Mouse (Mus musculus) forebrain, postnatal 0 days (tissue): ENCODE measurements around the gene Fam213b. TPM values are rescaled to one million over a fixed set of nuclear protein-coding genes. Genes with fewer than 3 reads are reported as not detected.

ENCODE experiments used
- ATAC-seq: fragments of 200-750 bp; cut with Nextera tagmentation; 2 replicates; pipeline ENCODE4 v1.8.0; 2017; ENCODE audit warnings: mild to moderate bottlenecking, moderate library complexity
- DNase-seq: peaks from one replicate; pipeline ENCODE4 v3.0.0-alpha.2; 2015
- H3K27ac ChIP-seq: fragments of 300-500 bp; sonication (generic); 2 replicates; pipeline ENCODE4 v1.5.1; 2014; ENCODE audit warnings: low read depth, mild to moderate bottlenecking, antibody characterized with exemption, low read length, moderate library complexity, mixed read lengths
- H3K27me3 ChIP-seq: fragments of 300-500 bp; sonication (generic); 2 replicates; pipeline ENCODE4 v1.6.1; 2014; ENCODE audit warnings: mild to moderate bottlenecking, low read length, mixed read lengths; ENCODE audit not compliant: insufficient read depth
- H3K36me3 ChIP-seq: fragments of 300-500 bp; sonication (generic); 2 replicates; pipeline ENCODE4 v1.6.1; 2014; ENCODE audit warnings: mild to moderate bottlenecking, moderate library complexity; ENCODE audit not compliant: insufficient read depth
- H3K4me1 ChIP-seq: fragments of 300-500 bp; sonication (generic); 2 replicates; pipeline ENCODE4 v1.6.1; 2014; ENCODE audit warnings: antibody characterized with exemption; ENCODE audit not compliant: insufficient read depth
- H3K4me2 ChIP-seq: fragments of 300-500 bp; sonication (generic); 2 replicates; pipeline ENCODE4 v1.6.1; 2014; ENCODE audit warnings: low read depth, mild to moderate bottlenecking, moderate library complexity
- H3K4me3 ChIP-seq: fragments of 300-500 bp; sonication (generic); 2 replicates; pipeline ENCODE4 v1.5.1; 2014; ENCODE audit warnings: low read depth, low read length, mixed read lengths
- H3K9ac ChIP-seq: fragments of 300-500 bp; sonication (generic); 2 replicates; pipeline ENCODE4 v1.6.1; 2014; ENCODE audit warnings: mild to moderate bottlenecking
- H3K9me3 ChIP-seq: fragments of 300-500 bp; sonication (generic); 2 replicates; pipeline ENCODE4 v1.6.1; 2016; ENCODE audit warnings: low read length
- CTCF ChIP-seq: sonication (generic); IDR thresholded peaks from 2 replicates; pipeline ENCODE4 v1.5.1; 2016; ENCODE audit warnings: antibody characterized with exemption, control low read depth, low read depth
- WGBS: fragments of 180-500 bp; shearing (Covaris S2); extraction: QIAGEN DNeasy Blood & Tissue Kit; methylation state at CpG from one replicate; pipeline ENCODE4 v1.1.7; 2014; 5-methylcytosine and 5-hydroxymethylcytosine counted together
- polyA plus RNA-seq: library from polyadenylated mRNA; unstranded; fragments of >200 nt; fragmentation: Nextera tagmentation; extraction: Ambion mirVana; gene quantifications from 2 replicates; pipeline ENCODE4 v1.2.1, GENCODE M21; 2015
- total RNA-seq: library from RNA; depleted of rRNA; stranded (reverse); fragments of >200 nt; gene quantifications from 2 replicates; pipeline ENCODE4 v1.2.3, GENCODE M21; 2014

The Fam213b gene
- total and polyA plus RNA-seq, 2 experiments from 2014 or later = 30.8 to 62.1 TPM

GRCm38 (mm10) chr4:154877864-154878548 lies 20.9 kb downstream of the Fam213b start:
- Histone ChIP-seq H3K9me3 (no peaks in the 10 kb centered on the region), H3K27me3 (no peaks in the 10 kb centered on the region), H3K9ac (peak overlapping the region; percentile 43), H3K36me3 (no peaks in the 10 kb centered on the region), H3K4me2 (peak overlapping the region; percentile 52), H3K4me3 (peak overlapping the region; percentile 32), H3K27ac (peak overlapping the region; percentile 69), H3K4me1 (no peaks in the 10 kb centered on the region)
- DNase-seq (peak; percentile 96), ATAC-seq (peak; percentile 99)
- WGBS = 12% methylated on average over 18 of the region's 18 CpGs
- TF ChIP-seq CTCF = peak; percentile 93

DNA sequence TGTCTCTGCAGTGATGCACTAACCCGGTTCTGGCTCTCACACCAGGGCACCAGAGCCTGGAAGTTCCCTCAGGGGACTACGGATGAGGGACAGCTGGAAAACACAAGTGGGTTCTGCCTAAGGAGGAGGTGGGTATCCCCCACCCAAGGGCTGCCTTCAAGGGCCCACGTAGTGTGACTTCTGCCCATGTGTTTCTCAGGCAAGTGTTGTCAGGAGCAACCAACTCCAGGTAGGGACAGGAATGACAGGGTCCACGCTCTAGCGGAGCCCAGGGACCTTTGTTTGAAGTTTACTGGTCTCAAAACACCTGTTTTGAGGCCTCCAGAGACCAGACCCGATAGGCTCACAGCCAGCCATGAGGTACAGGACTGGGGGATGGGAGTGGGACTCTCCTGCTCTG lies 25.7 kb downstream of the Fam213b start:
- Histone ChIP-seq H3K27ac (no peak overlapping the region), H3K36me3 (no peaks in the 10 kb centered on the region), H3K9me3 (no peaks in the 10 kb centered on the region), H3K4me1 (no peaks in the 10 kb centered on the region), H3K9ac (no peak overlapping the region), H3K4me2 (no peak overlapping the region), H3K27me3 (0 out of 2 replicates have a peak, but pooled peaks cover 4% of the 10 kb centered on the region), H3K4me3 (no peak overlapping the region)
- TF ChIP-seq CTCF = no peak
- DNase-seq (no peak), ATAC-seq (no peak)
- 74% methylated on average over 6 of the region's 6 CpGs for WGBS

DNA sequence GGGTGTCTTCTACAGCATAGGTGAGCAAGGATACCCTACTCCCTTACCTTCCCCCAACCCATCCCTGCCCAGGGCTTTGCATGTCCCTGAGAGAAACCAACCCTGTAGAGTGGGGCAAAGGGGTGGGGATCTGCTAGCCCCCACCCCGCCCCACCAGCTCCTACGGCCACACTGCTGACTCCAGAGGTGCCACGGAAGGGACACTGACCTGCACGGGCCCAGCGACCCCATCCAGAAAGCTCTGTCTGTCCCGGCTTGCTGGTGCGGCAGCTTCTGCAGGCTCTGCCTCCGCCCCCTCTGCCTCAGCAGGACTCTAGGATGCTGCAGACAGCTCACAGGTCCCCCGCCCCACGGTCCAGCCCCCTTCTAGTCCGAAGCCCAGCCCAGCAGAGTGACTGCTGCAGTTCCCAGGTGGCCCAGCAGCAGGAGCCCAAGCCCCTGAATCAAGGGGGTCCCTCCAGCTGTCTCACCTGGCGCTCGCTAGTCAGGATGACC lies 27.1 kb downstream of the Fam213b start:
- H3K9ac ChIP-seq = no peak overlapping the region
- ATAC-seq (peak; percentile 73), DNase-seq (no peak)
- H3K27ac ChIP-seq = no peak overlapping the region
- peak overlapping the region; percentile 5; the same call in 1 of the 2 replicates for H3K4me3 ChIP-seq
- H3K4me2 ChIP-seq = peak overlapping the region; percentile 26; the same call in 1 of the 2 replicates
- 2% methylated on average over 13 of the region's 13 CpGs for WGBS
- no peaks in the 10 kb centered on the region for H3K4me1 ChIP-seq
- TF ChIP-seq CTCF = peak; percentile 35; the same call in 1 of the 2 replicates
- H3K9me3 ChIP-seq = no peaks in the 10 kb centered on the region
- 0 out of 2 replicates have a peak, but pooled peaks cover 4% of the 10 kb centered on the region for H3K27me3 ChIP-seq
- no peaks in the 10 kb centered on the region for H3K36me3 ChIP-seq

DNA sequence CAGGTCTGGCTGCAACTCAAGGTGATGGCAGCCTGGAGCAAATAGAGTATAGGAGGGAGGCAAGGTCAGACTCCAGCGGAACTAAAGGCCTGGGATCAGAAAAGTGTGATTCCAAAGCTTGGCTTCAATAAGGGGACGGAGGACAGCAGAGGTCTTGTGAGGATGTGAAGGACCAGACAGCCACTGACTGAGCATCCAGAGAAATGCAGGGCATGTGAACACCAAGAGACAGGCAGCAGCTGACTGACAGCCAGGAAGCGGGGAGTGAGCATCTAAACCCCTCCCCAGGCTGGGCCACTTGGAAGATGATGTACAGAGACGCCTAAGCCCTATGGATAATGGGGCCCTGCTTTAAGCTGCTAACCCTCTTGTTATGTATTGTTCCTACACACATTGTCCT lies 28.2 kb downstream of the Fam213b start:
- H3K27ac ChIP-seq = no peak overlapping the region
- DNase-seq (no peak), ATAC-seq (no peak)
- H3K9ac ChIP-seq = no peak overlapping the region
- H3K27me3 ChIP-seq = 0 out of 2 replicates have a peak, but pooled peaks cover 4% of the 10 kb centered on the region
- H3K9me3 ChIP-seq = no peaks in the 10 kb centered on the region
- WGBS = 60% methylated on average over 4 of the region's 4 CpGs
- H3K36me3 ChIP-seq = no peaks in the 10 kb centered on the region
- no peaks in the 10 kb centered on the region for H3K4me1 ChIP-seq
- H3K4me2 ChIP-seq = no peak overlapping the region
- no peak overlapping the region for H3K4me3 ChIP-seq
- TF ChIP-seq CTCF = no peak

GRCm38 (mm10) chr4:154869440-154869839 lies 29.5 kb downstream of the Fam213b start, which contains the start of gene Mmel1:
Mmel1 (plus strand) TSS chr4:154869585.
- Histone ChIP-seq H3K27ac (no peak within 1 kb of the TSS), H3K36me3 (no peaks in the 10 kb centered on the region), H3K4me1 (peaks cover 3% of the 10 kb centered on the region; the same call in 1 of the 2 replicates), H3K4me3 (no peak within 1 kb of the TSS), H3K4me2 (no peak within 1 kb of the TSS), H3K9me3 (no peaks in the 10 kb centered on the region), H3K27me3 (0 out of 2 replicates have a peak, but pooled peaks cover 4% of the 10 kb centered on the region), H3K9ac (no peak within 1 kb of the TSS)
- DNase-seq (no peak), ATAC-seq (no peak)
- TF ChIP-seq CTCF = no peak
- WGBS = 91% methylated on average over 7 of the region's 7 CpGs

DNA sequence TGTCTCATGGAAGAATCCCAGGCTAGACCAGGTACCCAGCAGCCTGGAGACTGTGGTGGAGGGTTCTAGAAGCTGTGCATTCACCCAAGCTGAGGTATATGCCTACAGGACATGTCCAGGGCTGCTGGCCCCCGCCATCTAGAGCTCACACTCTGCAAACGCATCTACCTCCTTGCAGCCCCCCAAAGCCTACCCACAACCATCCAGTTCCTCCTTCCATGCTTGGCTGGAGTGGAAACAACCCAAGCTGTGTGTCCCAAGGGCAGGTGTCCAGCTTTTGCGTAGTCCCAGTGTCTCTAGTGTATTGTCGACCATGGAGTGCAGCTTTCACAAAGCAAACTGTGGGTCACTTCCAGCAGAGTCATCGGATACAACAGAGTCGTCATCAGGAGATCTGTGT lies 31.7 kb downstream of the Fam213b start:
- no peak for TF ChIP-seq CTCF
- DNase-seq (no peak), ATAC-seq (no peak)
- Histone ChIP-seq H3K27me3 (0 out of 2 replicates have a peak, but pooled peaks cover 4% of the 10 kb centered on the region), H3K36me3 (no peaks in the 10 kb centered on the region), H3K27ac (no peak overlapping the region), H3K4me3 (no peak overlapping the region), H3K4me1 (peaks cover 3% of the 10 kb centered on the region; the same call in 1 of the 2 replicates), H3K9me3 (no peaks in the 10 kb centered on the region), H3K9ac (no peak overlapping the region), H3K4me2 (no peak overlapping the region)
- WGBS = 84% methylated on average over 6 of the region's 6 CpGs

DNA sequence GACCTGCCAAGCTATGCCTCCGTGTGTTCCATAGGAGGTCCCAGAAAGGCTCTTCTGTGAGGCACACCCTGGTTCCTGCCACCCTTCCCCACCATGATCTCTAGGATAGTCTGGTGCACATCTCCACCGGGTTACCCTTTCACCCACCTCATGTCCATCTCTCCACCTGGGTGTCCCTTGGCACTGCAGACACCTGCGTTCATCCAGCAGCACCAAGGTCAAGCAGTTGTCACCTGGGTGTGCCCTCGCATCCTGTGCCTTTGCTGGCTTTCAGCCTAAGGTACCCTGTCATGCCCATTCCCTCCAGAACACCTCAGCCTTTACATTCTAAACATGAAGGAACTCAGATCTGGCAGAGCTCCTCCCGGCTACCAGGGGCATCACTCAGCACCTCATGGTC lies 32.5 kb downstream of the Fam213b start:
- no peak for TF ChIP-seq CTCF
- DNase-seq (no peak), ATAC-seq (no peak)
- H3K9me3 ChIP-seq = no peaks in the 10 kb centered on the region
- peaks cover 3% of the 10 kb centered on the region; the same call in 1 of the 2 replicates for H3K4me1 ChIP-seq
- H3K4me3 ChIP-seq = no peak overlapping the region
- H3K9ac ChIP-seq = no peak overlapping the region
- H3K36me3 ChIP-seq = no peaks in the 10 kb centered on the region
- H3K4me2 ChIP-seq = no peak overlapping the region
- H3K27me3 ChIP-seq = 0 out of 2 replicates have a peak, but pooled peaks cover 4% of the 10 kb centered on the region
- no peak overlapping the region for H3K27ac ChIP-seq
- 92% methylated on average over 5 of the region's 5 CpGs for WGBS
